Mouse (Mus musculus) hindbrain, embryonic 16.5 days (tissue): ENCODE measurements around the gene Il4i1. TPM values are rescaled to one million over a fixed set of nuclear protein-coding genes. Genes with fewer than 3 reads are reported as not detected.

ENCODE experiments used
- ATAC-seq: fragments of 200-750 bp; cut with Nextera tagmentation; 2 replicates; pipeline ENCODE4 v1.8.0; 2017; ENCODE audit warnings: moderate TSS enrichment, moderate library complexity
- H3K27ac ChIP-seq: fragments of 300-500 bp; sonication (generic); 2 replicates; pipeline ENCODE4 v1.5.1; 2014; ENCODE audit warnings: low read depth, mild to moderate bottlenecking, control low read depth, low read length, moderate library complexity
- H3K27me3 ChIP-seq: fragments of 300-500 bp; sonication (generic); replicated peaks from 2 replicates; pipeline ENCODE4 v1.6.1; 2014; ENCODE audit warnings: low read length; ENCODE audit not compliant: control insufficient read depth, insufficient read depth
- H3K36me3 ChIP-seq: fragments of 300-500 bp; sonication (generic); 2 replicates; pipeline ENCODE4 v1.6.1; 2014; ENCODE audit warnings: mild to moderate bottlenecking, low read length, moderate library complexity, mixed read lengths; ENCODE audit not compliant: control insufficient read depth, insufficient read depth
- H3K4me1 ChIP-seq: fragments of 300-500 bp; sonication (generic); 2 replicates; pipeline ENCODE4 v1.6.1; 2014; ENCODE audit warnings: low read depth, low read length; ENCODE audit not compliant: control insufficient read depth, insufficient read depth
- H3K4me2 ChIP-seq: fragments of 300-500 bp; sonication (generic); 2 replicates; pipeline ENCODE4 v1.6.1; 2014; ENCODE audit warnings: mild to moderate bottlenecking, low read length, control low read depth, moderate library complexity
- H3K4me3 ChIP-seq: fragments of 300-500 bp; sonication (generic); 2 replicates; pipeline ENCODE4 v1.5.1; 2014; ENCODE audit warnings: mild to moderate bottlenecking, low read length, control low read depth, moderate library complexity
- H3K9ac ChIP-seq: fragments of 300-500 bp; sonication (generic); 2 replicates; pipeline ENCODE4 v1.6.1; 2014; ENCODE audit warnings: low read depth, mild to moderate bottlenecking, control low read depth, low read length, moderate library complexity
- H3K9me3 ChIP-seq: fragments of 300-500 bp; sonication (generic); 2 replicates; pipeline ENCODE4 v1.6.1; 2014; ENCODE audit warnings: mild to moderate bottlenecking, low read length, moderate library complexity; ENCODE audit not compliant: control insufficient read depth
- WGBS: fragments of 180-500 bp; shearing (Covaris S2); extraction: QIAGEN DNeasy Blood & Tissue Kit; methylation state at CpG from one replicate; pipeline ENCODE4 v1.1.7; 2014; 5-methylcytosine and 5-hydroxymethylcytosine counted together
- polyA plus RNA-seq: library from polyadenylated mRNA; unstranded; fragments of >200 nt; fragmentation: Nextera tagmentation; extraction: Ambion mirVana; gene quantifications from 2 replicates; pipeline ENCODE4 v1.2.1, GENCODE M21; 2015

Il4i1 gene
- polyA plus RNA-seq, result 0.80 and 1.7 TPM in 2 replicates

GRCm38 (mm10) chr7:44815721-44816469 is at the start of gene Il4i1, which contains the start of gene Nup62:
Gene Il4i1, plus strand, starts transcription at chr7:44816387.
Gene Nup62, plus strand, starts transcription at chr7:44816088.
- no peaks in the 10 kb centered on the region for H3K27me3 ChIP-seq
- ATAC-seq, result peak; percentile 96
- H3K4me3 ChIP-seq, result peak within 1 kb of the TSS; percentile 82
- under 1% methylated on average over 52 of the region's 62 CpGs for WGBS
- H3K4me2 ChIP-seq, result peak within 1 kb of the TSS; percentile 61
- peaks cover 32% of the 10 kb centered on the region for H3K4me1 ChIP-seq
- H3K27ac ChIP-seq, result peak within 1 kb of the TSS; percentile 91
- H3K9me3 ChIP-seq, result no peaks in the 10 kb centered on the region
- H3K9ac ChIP-seq, result peak within 1 kb of the TSS; percentile 89
- H3K36me3 ChIP-seq, result no peaks in the 10 kb centered on the region

- H3K27ac ChIP-seq, result no peak overlapping the region
- WGBS, result 87% methylated on average over 5 of the region's 5 CpGs
- H3K4me2 ChIP-seq, result no peak overlapping the region
- no peak overlapping the region for H3K9ac ChIP-seq
- H3K27me3 ChIP-seq, result no peaks in the 10 kb centered on the region
- no peaks in the 10 kb centered on the region for H3K9me3 ChIP-seq
- H3K4me3 ChIP-seq, result no peak overlapping the region
- H3K36me3 ChIP-seq, result peaks cover 14% of the 10 kb centered on the region
- H3K4me1 ChIP-seq, result no peaks in the 10 kb centered on the region
- no peak for ATAC-seq
These were observed 48.1 kb upstream of the Il4i1 start for GRCm38 (mm10) chr7:44768129-44768528.

GRCm38 (mm10) chr7:44770046-44770578 is 46.1 kb upstream of the Il4i1 start:
- Histone ChIP-seq H3K9me3 (no peaks in the 10 kb centered on the region), H3K4me3 (no peak overlapping the region), H3K4me2 (no peak overlapping the region), H3K4me1 (no peaks in the 10 kb centered on the region), H3K9ac (no peak overlapping the region), H3K36me3 (peaks cover 17% of the 10 kb centered on the region), H3K27ac (no peak overlapping the region), H3K27me3 (no peaks in the 10 kb centered on the region)
- ATAC-seq, result no peak
- 21% methylated on average over 6 of the region's 6 CpGs for WGBS

DNA sequence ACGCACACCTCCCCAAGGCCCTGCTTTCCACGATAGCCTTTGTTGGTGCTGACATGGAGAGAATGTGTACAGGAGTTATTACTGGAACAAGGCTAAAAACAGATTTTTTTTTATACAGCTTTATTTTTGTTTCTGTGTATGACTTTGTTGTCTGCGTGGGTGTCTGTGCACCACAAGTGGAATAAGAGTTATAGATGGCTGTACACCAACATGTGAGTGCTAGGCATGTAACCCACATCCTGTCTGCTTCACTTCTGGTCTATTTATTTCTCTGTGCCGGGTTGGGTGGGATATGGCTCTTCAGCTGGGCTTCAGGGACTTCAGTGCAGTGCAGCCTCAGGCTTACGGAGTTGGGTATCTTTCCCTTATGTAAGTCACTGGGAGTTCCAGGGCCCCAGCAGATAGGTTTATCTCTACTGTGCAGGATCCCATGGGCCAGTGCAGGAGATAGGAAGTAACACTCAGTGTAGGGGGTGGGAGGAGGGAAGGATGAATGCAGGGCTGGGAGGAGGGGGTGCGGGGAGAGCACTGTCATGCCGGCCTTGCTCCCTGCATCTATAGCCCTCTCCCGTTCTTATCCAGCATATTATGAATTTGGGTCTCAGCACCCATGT is 43.5 kb upstream of the Il4i1 start:
- no peak for ATAC-seq
- 93% methylated on average over 8 of the region's 8 CpGs for whole genome bisulfite sequencing
- Histone ChIP-seq H3K36me3 (peaks cover 28% of the 10 kb centered on the region), H3K27me3 (no peaks in the 10 kb centered on the region), H3K27ac (no peak overlapping the region), H3K4me3 (no peak overlapping the region), H3K9me3 (no peaks in the 10 kb centered on the region), H3K4me2 (no peak overlapping the region), H3K9ac (no peak overlapping the region), H3K4me1 (no peaks in the 10 kb centered on the region)

DNA sequence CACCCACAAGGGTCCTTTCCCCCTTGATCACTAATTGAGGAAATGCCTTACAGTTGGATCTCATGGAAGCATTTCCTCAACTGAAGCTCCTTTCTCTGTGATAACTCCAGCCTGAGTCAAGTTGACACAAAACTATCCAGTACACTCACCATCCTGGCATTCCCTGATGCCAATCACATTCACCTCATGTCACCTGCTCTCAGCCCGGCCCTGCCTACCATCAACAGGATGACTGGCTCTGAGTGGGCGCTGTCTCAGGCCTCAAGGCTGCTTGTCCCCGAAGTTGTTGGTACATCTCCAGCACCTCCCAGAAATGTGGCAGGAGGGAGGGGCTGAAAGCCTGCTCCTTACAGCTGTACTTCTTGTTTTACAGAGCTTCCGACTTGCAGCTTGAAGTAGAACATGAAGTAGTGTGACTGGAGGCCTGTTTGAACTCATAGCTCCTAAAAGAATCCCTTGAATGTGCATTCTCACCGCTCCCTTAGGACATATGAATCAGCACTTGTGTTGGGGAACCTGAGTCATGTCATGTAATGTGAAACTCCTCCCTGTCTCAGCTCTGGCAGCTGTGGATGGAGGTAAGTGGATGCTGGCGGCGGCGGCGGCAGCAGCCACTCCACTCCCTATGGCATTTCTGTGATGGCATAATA is 39.2 kb upstream of the Il4i1 start:
- 91% methylated on average over 9 of the region's 9 CpGs for WGBS
- peaks cover 15% of the 10 kb centered on the region for H3K36me3 ChIP-seq

DNA sequence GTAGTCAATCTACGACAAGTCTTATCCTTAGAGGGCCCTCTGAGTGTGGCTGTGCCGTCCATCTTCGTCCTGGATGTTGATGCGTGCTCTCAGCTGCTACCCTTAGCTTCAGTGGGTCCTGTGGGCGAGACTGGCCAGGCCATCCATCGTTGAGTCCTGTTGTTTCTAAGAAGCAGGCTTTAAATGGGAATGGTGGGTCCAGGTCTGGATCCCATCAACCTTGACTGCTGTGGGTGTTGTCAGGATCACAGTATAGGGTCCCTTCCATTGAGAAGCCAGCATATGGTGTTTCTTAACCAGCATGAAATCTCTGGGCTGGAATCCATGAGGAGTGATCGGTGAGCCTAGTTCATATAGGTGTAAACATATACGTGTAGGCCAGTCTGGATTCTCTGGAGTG is 36.1 kb upstream of the Il4i1 start:
- 84% methylated on average over 8 of the region's 8 CpGs for WGBS

More for the DNA sequence above, 39.2 kb upstream of the Il4i1 start:
- Histone ChIP-seq H3K9me3 (no peaks in the 10 kb centered on the region), H3K4me1 (no peaks in the 10 kb centered on the region), H3K4me2 (no peak overlapping the region), H3K9ac (no peak overlapping the region), H3K27ac (no peak overlapping the region), H3K4me3 (no peak overlapping the region), H3K27me3 (no peaks in the 10 kb centered on the region)
- ATAC-seq, result no peak

GRCm38 (mm10) chr7:44789531-44789930 is 26.7 kb upstream of the Il4i1 start:
- Histone ChIP-seq H3K4me2 (no peak overlapping the region), H3K27me3 (no peaks in the 10 kb centered on the region), H3K9me3 (no peaks in the 10 kb centered on the region), H3K4me1 (no peaks in the 10 kb centered on the region), H3K4me3 (no peak overlapping the region), H3K9ac (no peak overlapping the region), H3K27ac (no peak overlapping the region), H3K36me3 (no peaks in the 10 kb centered on the region)
- no peak for ATAC-seq
- 72% methylated on average over 3 of the region's 3 CpGs for WGBS

More for the DNA sequence above, 36.1 kb upstream of the Il4i1 start:
- ATAC-seq, result no peak
- no peak overlapping the region for H3K9ac ChIP-seq
- H3K9me3 ChIP-seq, result no peaks in the 10 kb centered on the region
- H3K27ac ChIP-seq, result no peak overlapping the region
- H3K36me3 ChIP-seq, result peaks cover 11% of the 10 kb centered on the region
- no peaks in the 10 kb centered on the region for H3K4me1 ChIP-seq
- no peaks in the 10 kb centered on the region for H3K27me3 ChIP-seq
- no peak overlapping the region for H3K4me3 ChIP-seq
- no peak overlapping the region for H3K4me2 ChIP-seq

GRCm38 (mm10) chr7:44790066-44790465 is 26.1 kb upstream of the Il4i1 start:
- Histone ChIP-seq H3K9ac (no peak overlapping the region), H3K4me3 (no peak overlapping the region), H3K4me1 (no peaks in the 10 kb centered on the region), H3K27me3 (no peaks in the 10 kb centered on the region), H3K9me3 (no peaks in the 10 kb centered on the region), H3K36me3 (no peaks in the 10 kb centered on the region), H3K4me2 (no peak overlapping the region), H3K27ac (no peak overlapping the region)
- no peak for ATAC-seq
- WGBS, result 66% methylated on average over 4 of the region's 4 CpGs

- Histone ChIP-seq H3K9me3 (no peaks in the 10 kb centered on the region), H3K4me3 (no peak overlapping the region), H3K9ac (no peak overlapping the region), H3K4me1 (no peaks in the 10 kb centered on the region), H3K4me2 (no peak overlapping the region), H3K27ac (no peak overlapping the region), H3K27me3 (no peaks in the 10 kb centered on the region), H3K36me3 (no peaks in the 10 kb centered on the region)
- WGBS, result 84% methylated on average over 6 of the region's 6 CpGs
- ATAC-seq, result no peak
These were observed 23.4 kb upstream of the Il4i1 start for GRCm38 (mm10) chr7:44792781-44793180.
